Mouse (Mus musculus) brain, embryonic 14.5 days (tissue): ENCODE data around the gene G0s2.

Source experiments
- CTCF ChIP-seq: fragments of 200-500 bp; IDR thresholded peaks from 2 replicates; pipeline ENCODE4 v1.5.1; 2012; ENCODE audit warnings: inconsistent platforms, mild to moderate bottlenecking, moderate library complexity, borderline replicate concordance; ENCODE audit not compliant: insufficient read depth, insufficient read length; ENCODE audit errors: extremely low read depth
- POLR2A ChIP-seq: fragments of 200-500 bp; IDR thresholded peaks from 2 replicates; pipeline ENCODE4 v1.6.1; 2012; ENCODE audit warnings: mild to moderate bottlenecking, inconsistent platforms, borderline replicate concordance; ENCODE audit not compliant: poor library complexity, insufficient read depth, insufficient read length, severe bottlenecking; ENCODE audit errors: extremely low read depth

- TF ChIP-seq POLR2A (no peak), CTCF (no peak)
Observed at GRCm38 (mm10) chr1:193265734-193266133, 7.3 kb downstream of the G0s2 start.
